Mouse (Mus musculus): ENCODE results near the gene Dnase2a.

The Dnase2a gene

DNA sequence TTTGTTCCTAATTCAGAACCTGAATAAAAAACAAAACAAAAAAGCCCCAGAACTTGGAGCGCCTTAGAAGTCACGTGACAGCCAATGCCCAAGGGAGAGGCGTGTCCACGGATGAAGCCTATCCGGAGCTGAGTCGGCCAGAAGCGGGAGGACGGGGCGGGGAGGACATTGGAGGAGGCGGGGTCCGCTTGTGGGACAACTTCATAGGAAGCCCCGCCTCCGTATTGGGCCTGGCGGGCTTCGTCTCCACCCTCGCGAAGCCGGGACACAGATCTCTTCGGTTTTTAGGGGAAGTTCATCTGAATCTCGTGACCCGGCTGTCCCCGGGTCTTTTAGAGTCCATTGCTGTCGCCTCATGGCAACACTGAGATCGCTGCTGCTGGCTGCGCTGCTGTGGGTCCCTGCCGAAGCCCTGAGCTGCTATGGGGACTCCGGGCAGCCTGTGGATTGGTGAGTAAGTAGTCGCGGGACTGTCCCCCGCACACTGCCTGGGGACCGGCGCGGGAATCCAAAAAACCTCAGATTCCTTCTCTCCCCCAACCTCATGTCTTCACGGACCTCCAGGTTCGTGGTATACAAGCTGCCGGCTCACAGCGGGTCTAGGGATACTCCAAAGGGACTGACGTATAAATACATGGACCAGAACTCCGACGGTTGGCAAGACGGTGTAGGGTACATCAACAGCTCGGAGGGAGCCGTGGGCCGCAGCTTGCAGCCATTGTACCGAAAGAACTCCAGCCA, at the start of gene Dnase2a:
Gene Dnase2a, plus strand, starts transcription at position 140 of the 741 bp plus-strand sequence.
- DNase-seq (ENCODE audit: low spot score in 2 of 2): peak; percentile 77 to 84

GRCm38 (mm10) chr8:84871376-84872308, 36.7 kb upstream of the Dnase2a start, which contains the start of gene Syce2:
Syce2 (plus strand) TSS chr8:84872111.
- peak in 1 of 2 experiments; percentile 40 for DNase-seq (ENCODE audit: low spot score in 2 of 2)

DNA sequence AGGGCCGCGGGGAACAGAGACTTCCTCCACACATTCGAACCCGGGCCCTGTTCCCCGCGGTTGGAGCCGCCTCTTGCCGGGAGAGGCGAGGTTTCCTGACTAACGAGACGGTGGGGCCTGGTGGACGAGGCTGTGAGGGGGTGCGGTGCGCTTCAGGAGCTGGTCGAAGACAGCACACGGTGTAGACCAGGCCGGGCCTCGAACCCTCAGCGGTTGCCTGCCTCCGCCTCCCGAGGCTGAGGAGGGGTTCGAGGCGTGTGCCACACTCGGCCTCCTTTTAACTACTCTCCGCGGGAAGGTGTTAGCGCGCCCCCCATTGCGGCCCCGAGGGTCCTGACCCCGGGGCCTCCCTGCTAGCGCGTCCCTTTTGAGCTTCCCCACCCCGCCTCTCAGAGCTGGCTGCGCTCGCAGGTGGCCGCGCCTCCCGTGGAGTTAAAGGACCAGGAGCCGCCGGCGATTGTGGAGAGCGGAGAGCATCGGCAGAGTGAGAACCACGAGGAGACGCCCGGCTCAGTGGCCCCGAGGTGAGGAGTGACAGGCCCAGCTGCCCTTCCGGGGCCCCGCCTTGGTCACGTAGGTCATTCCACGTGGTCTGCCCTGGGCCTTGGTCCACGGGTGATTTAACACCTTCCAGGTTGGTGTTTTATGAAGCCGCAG, 35.9 kb upstream of the Dnase2a start:
- no peak for DNase-seq (ENCODE audit: low spot score in 2 of 2)

- no peak for DNase-seq (ENCODE audit: low spot score in 2 of 2)
These were observed 35.3 kb upstream of the Dnase2a start for GRCm38 (mm10) chr8:84873016-84873415.

DNA sequence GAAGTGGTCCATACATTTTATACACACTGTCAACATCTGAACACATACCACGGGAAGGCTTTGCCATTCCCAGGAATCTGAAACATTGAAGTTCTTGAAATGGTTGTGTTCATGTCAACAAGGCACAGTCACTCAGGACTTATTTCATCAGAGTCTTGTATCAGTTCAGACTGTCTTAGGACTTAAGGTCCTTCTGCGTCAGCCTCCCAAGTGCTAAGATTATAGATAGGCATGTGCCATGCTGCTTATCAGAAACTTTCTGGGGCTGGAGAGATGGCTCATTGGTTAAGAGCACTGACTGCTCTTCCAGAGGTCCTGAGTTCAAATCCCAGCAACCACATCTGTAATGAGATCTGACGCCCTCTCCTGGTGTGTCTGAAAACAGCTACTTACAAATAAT, 34.0 kb upstream of the Dnase2a start:
- no peak for DNase-seq (ENCODE audit: low spot score in 2 of 2)

- DNase-seq (ENCODE audit: low spot score in 2 of 2): no peak
These were observed 30.9 kb upstream of the Dnase2a start for GRCm38 (mm10) chr8:84877297-84878035.

DNA sequence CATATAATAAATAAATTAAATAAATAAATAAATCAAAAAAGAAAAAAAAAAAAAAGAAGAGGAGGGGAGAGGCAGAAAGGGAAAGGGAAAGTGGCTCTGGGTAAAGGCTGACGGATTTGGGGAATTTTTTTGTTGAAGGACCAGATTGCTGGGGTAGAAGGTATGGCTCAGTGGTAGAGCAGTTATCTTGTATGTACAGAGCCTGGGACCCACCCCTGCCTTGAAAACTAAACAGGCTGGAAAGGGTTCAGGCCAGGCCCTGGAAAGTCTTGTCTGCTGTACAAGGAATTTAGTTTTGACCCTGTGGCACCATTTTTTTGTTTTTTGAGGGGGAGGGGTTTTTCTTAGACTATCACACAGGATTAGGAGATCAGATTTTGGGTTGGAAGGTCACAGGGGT, 29.4 kb upstream of the Dnase2a start:
- DNase-seq (ENCODE audit: low spot score in 2 of 2): no peak

DNA sequence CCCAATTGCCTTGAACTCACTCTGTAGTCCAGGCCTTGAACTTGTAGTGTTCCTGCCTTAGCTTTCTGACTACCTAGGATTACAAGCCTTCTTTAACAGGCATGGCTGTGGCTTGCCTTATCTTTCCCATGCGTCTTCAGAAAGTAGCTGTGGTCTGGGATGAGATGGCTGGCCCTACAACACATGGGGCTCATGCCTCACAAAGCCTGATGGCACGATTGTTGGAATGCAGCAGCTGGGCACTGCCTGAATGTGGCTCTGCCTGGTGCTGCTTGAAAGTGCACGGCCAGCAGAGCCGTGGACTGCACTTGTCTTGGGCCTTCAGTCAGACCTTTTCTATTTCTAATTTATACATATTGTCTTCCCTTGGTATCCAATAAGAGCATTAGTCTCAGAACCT, 23.6 kb upstream of the Dnase2a start:
- DNase-seq (ENCODE audit: low spot score in 2 of 2): no peak

DNA sequence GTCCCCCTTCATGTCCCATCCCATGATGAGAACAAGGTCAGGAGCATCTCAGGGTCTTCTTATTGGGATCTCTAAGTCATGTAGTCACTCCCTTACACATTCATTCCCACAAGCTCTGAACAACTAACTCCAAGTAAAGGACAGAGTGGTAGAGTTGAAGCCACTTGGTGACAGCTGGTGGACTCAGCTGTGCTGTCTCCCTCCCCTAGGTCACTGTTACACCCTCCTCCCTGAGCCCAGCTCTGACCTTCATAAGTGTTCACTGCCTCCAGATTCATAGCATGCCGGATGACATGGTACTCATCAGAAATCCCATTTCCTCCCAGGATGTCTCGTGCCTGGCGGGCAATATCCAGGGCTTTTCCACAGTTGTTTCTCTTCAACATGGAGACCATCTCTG, 20.1 kb upstream of the Dnase2a start:
- DNase-seq (ENCODE audit: low spot score in 2 of 2): no peak

DNA sequence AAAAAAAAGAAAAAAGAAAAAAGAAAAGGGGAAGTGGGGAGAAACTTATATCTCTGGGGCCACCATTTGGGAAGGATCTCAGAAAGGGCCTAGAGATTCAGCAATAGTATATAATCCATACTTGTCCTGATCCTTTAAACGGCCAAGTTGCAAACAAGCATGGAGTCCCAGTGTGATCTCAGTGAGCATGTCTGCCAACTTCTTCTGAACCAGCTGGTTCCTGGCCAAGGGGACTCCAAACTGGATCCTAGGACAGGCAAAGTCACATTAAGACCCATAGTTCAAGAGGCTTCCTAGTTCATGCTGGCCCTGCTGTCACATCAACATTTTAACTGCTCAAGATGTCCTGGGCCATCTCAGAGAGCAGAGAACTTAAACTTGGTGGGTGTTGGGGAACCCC, 19.2 kb upstream of the Dnase2a start:
- no peak for DNase-seq (ENCODE audit: low spot score in 2 of 2)

DNA sequence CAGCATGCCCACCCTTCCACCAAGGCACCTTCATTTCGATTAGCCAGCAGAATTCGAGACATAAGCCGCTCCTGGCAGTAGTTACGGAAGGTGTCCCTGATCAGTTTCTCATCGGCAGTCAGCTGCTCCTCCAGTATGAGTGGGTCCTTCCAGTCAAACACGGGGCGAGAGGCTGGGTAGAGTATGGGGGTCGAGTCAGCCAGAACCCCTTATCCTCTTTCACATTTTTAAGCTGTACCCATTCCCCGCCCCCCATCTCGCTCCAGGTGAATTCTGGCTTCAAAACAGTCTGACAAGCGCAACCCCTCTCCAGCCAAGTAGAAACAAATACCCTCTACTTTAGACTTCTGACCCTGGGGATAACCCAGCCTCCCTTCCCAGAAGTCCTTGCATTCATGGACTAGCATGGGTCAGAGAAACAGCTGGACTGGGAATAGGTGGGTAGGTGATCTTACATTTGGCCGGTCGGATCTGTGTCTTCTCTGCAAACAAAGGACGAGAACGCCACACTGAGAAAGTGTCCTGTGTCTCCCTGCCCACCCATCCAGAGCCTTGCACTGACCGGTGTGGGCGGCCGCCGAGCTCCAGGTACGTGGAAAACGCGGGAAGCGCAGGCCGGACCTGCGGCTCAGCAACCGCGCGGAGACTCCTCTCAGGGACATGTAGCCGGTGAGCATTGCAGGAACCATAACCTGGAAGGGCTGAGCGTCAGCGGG, 15.2 kb upstream of the Dnase2a start:
- no peak for DNase-seq (ENCODE audit: low spot score in 2 of 2)

DNA sequence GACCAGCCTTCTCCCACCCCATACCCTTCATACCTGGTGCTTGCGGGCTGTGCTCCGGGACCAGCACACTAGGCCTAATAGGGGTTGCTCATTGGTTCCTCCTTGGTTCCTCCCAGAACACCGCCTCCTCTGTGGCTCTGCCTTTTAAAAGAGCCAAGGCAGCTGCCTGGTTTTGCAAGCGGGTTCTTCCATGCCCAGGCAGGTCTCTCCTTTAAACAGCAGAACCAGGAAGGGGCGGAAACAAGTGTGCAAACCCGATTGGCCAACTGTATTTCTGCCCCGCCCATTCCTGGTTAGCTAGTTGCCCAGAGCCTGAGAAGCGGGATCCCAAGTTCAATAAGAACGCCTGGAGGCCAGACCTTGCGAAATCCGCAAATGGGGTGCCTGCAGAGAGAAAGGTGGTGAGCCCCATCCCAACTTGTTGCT, 14.6 kb upstream of the Dnase2a start, which contains the start of gene Gcdh:
Gene Gcdh, minus strand, starts transcription at position 213 of the 426 bp plus-strand sequence.
- peak; percentile 84 to 90 for DNase-seq (ENCODE audit: low spot score in 2 of 2)

GRCm38 (mm10) chr8:84895963-84896362, 12.4 kb upstream of the Dnase2a start:
- DNase-seq (ENCODE audit: low spot score in 2 of 2): no peak

GRCm38 (mm10) chr8:84901071-84901470, 7.3 kb upstream of the Dnase2a start:
- no peak for DNase-seq (ENCODE audit: low spot score in 2 of 2)

GRCm38 (mm10) chr8:84901752-84902151, 6.6 kb upstream of the Dnase2a start, which contains the start of gene Klf1:
Klf1 (plus strand) TSS chr8:84901928.
- DNase-seq (ENCODE audit: low spot score in 2 of 2): no peak

DNA sequence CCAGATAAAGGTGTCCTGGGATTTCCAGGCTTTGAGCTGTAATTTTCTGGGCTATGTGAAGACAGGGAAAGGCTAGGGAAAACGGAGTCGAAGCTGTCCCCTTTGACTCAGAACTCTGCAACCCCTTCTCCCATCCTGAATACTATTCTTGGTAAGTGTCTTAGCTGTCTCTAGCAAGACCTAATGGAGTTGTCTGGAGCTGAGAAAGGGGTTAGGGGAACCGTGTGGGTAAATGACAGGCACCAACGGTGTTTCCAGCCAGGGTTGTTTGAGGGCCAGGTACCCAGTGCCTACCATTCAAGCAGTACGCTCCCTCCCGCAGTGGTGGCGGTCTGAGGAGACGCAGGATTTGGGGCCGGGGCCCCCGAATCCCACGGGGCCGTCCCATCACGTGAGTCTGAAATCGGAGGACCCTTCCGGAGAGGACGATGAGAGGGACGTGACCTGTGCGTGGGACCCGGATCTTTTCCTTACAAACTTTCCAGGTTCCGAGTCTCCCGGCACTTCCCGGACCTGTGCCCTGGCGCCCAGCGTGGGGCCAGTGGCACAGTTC, 5.9 kb upstream of the Dnase2a start:
- no peak for DNase-seq (ENCODE audit: low spot score in 2 of 2)

DNA sequence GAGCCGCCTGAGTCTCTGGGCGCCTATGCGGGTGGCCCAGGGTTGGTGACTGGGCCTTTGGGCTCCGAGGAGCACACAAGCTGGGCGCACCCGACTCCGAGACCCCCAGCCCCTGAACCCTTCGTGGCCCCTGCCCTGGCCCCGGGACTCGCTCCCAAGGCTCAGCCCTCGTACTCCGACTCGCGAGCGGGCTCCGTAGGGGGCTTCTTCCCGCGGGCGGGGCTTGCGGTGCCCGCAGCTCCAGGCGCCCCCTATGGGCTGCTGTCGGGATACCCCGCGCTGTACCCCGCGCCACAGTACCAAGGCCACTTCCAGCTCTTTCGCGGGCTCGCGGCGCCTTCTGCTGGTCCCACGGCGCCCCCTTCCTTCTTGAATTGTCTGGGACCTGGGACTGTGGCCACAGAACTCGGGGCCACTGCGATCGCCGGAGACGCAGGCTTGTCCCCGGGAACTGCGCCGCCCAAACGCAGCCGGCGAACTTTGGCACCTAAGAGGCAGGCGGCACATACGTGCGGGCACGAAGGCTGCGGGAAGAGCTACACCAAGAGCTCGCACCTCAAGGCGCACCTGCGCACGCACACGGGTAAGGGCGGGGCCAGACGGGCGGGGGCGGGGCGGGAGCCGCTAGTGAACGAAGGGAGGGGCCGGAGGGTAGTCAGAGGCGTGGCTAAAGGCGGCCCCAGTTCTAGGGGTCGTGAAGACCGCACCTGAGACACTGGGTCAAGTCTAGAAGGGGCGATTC, 5.3 kb upstream of the Dnase2a start:
- peak; percentile 79 to 86 for DNase-seq (ENCODE audit: low spot score in 2 of 2)

DNA sequence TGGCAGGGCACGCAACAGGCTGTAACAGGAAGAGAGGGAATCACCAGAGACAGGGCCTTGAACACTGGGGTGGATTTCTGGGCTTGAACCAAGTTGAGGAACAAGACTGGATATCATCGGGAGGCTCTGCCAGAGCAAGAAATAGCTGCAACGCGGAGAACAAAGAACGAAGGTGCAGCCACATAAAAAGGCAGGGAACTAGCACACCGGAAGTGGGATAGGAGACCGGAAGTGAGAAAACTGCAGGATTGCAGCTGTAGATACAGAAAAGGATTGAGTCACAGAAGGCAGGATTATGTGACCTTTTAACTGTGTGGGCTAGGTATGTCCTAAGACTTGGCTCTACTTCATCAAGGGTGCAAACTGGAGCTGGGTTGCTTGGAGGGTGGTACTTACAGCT, 4.0 kb upstream of the Dnase2a start:
- DNase-seq (ENCODE audit: low spot score in 2 of 2): no peak

DNA sequence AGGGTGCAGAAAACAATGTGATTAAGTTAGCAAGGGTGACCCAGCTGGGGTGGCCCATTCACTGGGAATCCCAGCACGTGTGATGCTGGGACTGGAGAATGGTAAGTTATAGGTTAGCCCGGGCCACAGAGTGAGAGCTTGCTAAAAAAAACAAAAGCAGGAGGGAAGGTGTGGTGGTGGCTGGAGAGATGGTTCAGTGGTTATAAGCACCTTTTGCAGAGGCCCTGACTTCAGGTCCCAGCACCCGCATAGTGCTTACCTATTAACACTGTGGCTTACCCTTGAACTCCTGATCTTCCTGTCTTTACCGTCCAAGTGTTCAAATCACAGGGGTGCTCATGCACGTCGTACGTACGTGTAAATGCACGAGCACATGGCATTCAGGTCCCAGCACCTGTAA, 1.3 kb upstream of the Dnase2a start:
- DNase-seq (ENCODE audit: low spot score in 2 of 2): no peak

DNA sequence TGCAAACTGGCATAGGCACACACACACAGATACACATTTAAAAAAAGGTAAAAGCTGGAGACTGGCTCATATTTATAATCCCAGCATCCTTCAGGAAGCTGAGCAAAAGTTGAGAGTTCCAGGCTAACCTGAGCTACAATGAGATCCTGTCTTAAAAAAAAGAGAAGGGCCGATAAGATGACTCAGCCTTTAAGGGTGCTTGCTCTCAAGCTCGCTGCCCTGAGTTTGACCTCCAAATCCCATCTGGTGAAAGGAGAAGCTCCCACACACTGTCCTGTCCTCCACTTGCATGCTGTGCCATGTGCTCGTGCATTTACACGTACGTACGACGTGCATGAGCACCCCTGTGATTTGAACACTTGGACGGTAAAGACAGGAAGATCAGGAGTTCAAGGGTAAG, 867 bp upstream of the Dnase2a start:
- no peak for DNase-seq (ENCODE audit: low spot score in 2 of 2)
